Mouse (Mus musculus): ENCODE results near the gene Slit1. TPM values are rescaled to one million over a fixed set of nuclear protein-coding genes. Genes with fewer than 3 reads are reported as not detected.

The Slit1 gene
- total RNA-seq (2014; fragmentation: Nextera tagmentation) (0.30 TPM in 1 of 2 replicates, not detected in the other), total RNA-seq (2017) (0.15 and 0.17 TPM in 2 replicates)

- ATAC-seq (replicated peaks; ENCODE audit: poor library complexity, severe bottlenecking): no peak
Observed at GRCm38 (mm10) chr19:41743396-41743795, at the start of gene Slit1. TSS of gene Slit1 (minus strand) at chr19:41743665.

GRCm38 (mm10) chr19:41792934-41793486, 49.5 kb upstream of the Slit1 start:
- no peak for ATAC-seq (replicated peaks; ENCODE audit: poor library complexity, severe bottlenecking)

GRCm38 (mm10) chr19:41791384-41791783, 47.9 kb upstream of the Slit1 start:
- no peak for ATAC-seq (replicated peaks; ENCODE audit: poor library complexity, severe bottlenecking)

GRCm38 (mm10) chr19:41789110-41789961, 45.9 kb upstream of the Slit1 start:
- ATAC-seq (replicated peaks; ENCODE audit: poor library complexity, severe bottlenecking): no peak

- ATAC-seq (replicated peaks; ENCODE audit: poor library complexity, severe bottlenecking): no peak
Observed at GRCm38 (mm10) chr19:41786896-41787295, 43.4 kb upstream of the Slit1 start.

GRCm38 (mm10) chr19:41777514-41777913, 34.0 kb upstream of the Slit1 start:
- no peak for ATAC-seq (replicated peaks; ENCODE audit: poor library complexity, severe bottlenecking)

GRCm38 (mm10) chr19:41768711-41769110, 25.2 kb upstream of the Slit1 start:
- no peak for ATAC-seq (replicated peaks; ENCODE audit: poor library complexity, severe bottlenecking)

GRCm38 (mm10) chr19:41766628-41767027, 23.2 kb upstream of the Slit1 start:
- no peak for ATAC-seq (replicated peaks; ENCODE audit: poor library complexity, severe bottlenecking)

- peak; percentile 72 for ATAC-seq (replicated peaks; ENCODE audit: poor library complexity, severe bottlenecking)
Observed at GRCm38 (mm10) chr19:41763870-41764660, 20.6 kb upstream of the Slit1 start.

GRCm38 (mm10) chr19:41761529-41761928, 18.1 kb upstream of the Slit1 start:
- ATAC-seq (replicated peaks; ENCODE audit: poor library complexity, severe bottlenecking): 0 out of 2 replicates have a peak, but pooled peaks have one; percentile 28

- no peak for ATAC-seq (replicated peaks; ENCODE audit: poor library complexity, severe bottlenecking)
Observed at GRCm38 (mm10) chr19:41759765-41760164, 16.3 kb upstream of the Slit1 start.

- no peak for ATAC-seq (replicated peaks; ENCODE audit: poor library complexity, severe bottlenecking)
Observed at GRCm38 (mm10) chr19:41759270-41759669, 15.8 kb upstream of the Slit1 start.

- ATAC-seq (replicated peaks; ENCODE audit: poor library complexity, severe bottlenecking): no peak
Observed at GRCm38 (mm10) chr19:41754760-41755159, 11.3 kb upstream of the Slit1 start.

- ATAC-seq (replicated peaks; ENCODE audit: poor library complexity, severe bottlenecking): no peak
Observed at GRCm38 (mm10) chr19:41751906-41752305, 8.4 kb upstream of the Slit1 start.

GRCm38 (mm10) chr19:41747436-41747835, 4.0 kb upstream of the Slit1 start:
- ATAC-seq (replicated peaks; ENCODE audit: poor library complexity, severe bottlenecking): no peak

- no peak for ATAC-seq (replicated peaks; ENCODE audit: poor library complexity, severe bottlenecking)
Observed at GRCm38 (mm10) chr19:41745941-41746557, 2.6 kb upstream of the Slit1 start.

GRCm38 (mm10) chr19:41738896-41739295, 4.6 kb downstream of the Slit1 start:
- ATAC-seq (replicated peaks; ENCODE audit: poor library complexity, severe bottlenecking): no peak

GRCm38 (mm10) chr19:41738429-41738805, 5.0 kb downstream of the Slit1 start:
- no peak for ATAC-seq (replicated peaks; ENCODE audit: poor library complexity, severe bottlenecking)

GRCm38 (mm10) chr19:41737657-41738428, 5.6 kb downstream of the Slit1 start:
- ATAC-seq (replicated peaks; ENCODE audit: poor library complexity, severe bottlenecking): no peak

- ATAC-seq (replicated peaks; ENCODE audit: poor library complexity, severe bottlenecking): no peak
Observed at GRCm38 (mm10) chr19:41734685-41735084, 8.8 kb downstream of the Slit1 start.
